Mouse (Mus musculus) telencephalon, adult 2 months (tissue): Measurements from ENCODE around the gene Exoc6b.

Source experiments
- DNase-seq: peaks from one replicate; pipeline ENCODE4 v3.0.0-alpha.2; 2011; ENCODE audit warnings: low read depth, low spot score

Exoc6b gene

GRCm38 (mm10) chr6:84995418-84995817, 73.9 kb downstream of the Exoc6b start:
- DNase-seq: no peak

- DNase-seq: no peak
These were observed 92.7 kb downstream of the Exoc6b start for GRCm38 (mm10) chr6:84976563-84976971.

GRCm38 (mm10) chr6:84968531-84968930, 100.8 kb downstream of the Exoc6b start:
- DNase-seq: no peak

- DNase-seq: peak; percentile 19
These were observed 104.4 kb downstream of the Exoc6b start for GRCm38 (mm10) chr6:84964729-84965415.

GRCm38 (mm10) chr6:84963044-84963443, 106.3 kb downstream of the Exoc6b start:
- DNase-seq: no peak

- no peak for DNase-seq
These were observed 107.5 kb downstream of the Exoc6b start for GRCm38 (mm10) chr6:84961763-84962162.

GRCm38 (mm10) chr6:84959520-84959919, 109.8 kb downstream of the Exoc6b start:
- DNase-seq: no peak

GRCm38 (mm10) chr6:84951621-84952020, 117.7 kb downstream of the Exoc6b start:
- DNase-seq: no peak

GRCm38 (mm10) chr6:84946569-84946968, 122.7 kb downstream of the Exoc6b start:
- no peak for DNase-seq

GRCm38 (mm10) chr6:84946106-84946505, 123.2 kb downstream of the Exoc6b start:
- no peak for DNase-seq

- DNase-seq: no peak
These were observed 136.1 kb downstream of the Exoc6b start for GRCm38 (mm10) chr6:84932953-84933921.

- DNase-seq: no peak
These were observed 138.3 kb downstream of the Exoc6b start for GRCm38 (mm10) chr6:84931051-84931450.

- no peak for DNase-seq
These were observed 143.2 kb downstream of the Exoc6b start for GRCm38 (mm10) chr6:84926066-84926465.

- DNase-seq: no peak
These were observed 145.5 kb downstream of the Exoc6b start for GRCm38 (mm10) chr6:84923760-84924221.

- DNase-seq: no peak
These were observed 153.0 kb downstream of the Exoc6b start for GRCm38 (mm10) chr6:84916291-84916690.

GRCm38 (mm10) chr6:84912434-84912833, 156.9 kb downstream of the Exoc6b start:
- no peak for DNase-seq

GRCm38 (mm10) chr6:84899002-84899774, 170.1 kb downstream of the Exoc6b start:
- no peak for DNase-seq

GRCm38 (mm10) chr6:84893773-84894095, 175.6 kb downstream of the Exoc6b start:
- DNase-seq: no peak

GRCm38 (mm10) chr6:84892926-84893772, 176.2 kb downstream of the Exoc6b start:
- DNase-seq: peak; percentile 23

- no peak for DNase-seq
These were observed 182.8 kb downstream of the Exoc6b start for GRCm38 (mm10) chr6:84886551-84886950.

GRCm38 (mm10) chr6:84885080-84885479, 184.2 kb downstream of the Exoc6b start:
- DNase-seq: no peak
